Mouse (Mus musculus): ENCODE measurements around the gene Pyurf.

Gene Pyurf

DNA sequence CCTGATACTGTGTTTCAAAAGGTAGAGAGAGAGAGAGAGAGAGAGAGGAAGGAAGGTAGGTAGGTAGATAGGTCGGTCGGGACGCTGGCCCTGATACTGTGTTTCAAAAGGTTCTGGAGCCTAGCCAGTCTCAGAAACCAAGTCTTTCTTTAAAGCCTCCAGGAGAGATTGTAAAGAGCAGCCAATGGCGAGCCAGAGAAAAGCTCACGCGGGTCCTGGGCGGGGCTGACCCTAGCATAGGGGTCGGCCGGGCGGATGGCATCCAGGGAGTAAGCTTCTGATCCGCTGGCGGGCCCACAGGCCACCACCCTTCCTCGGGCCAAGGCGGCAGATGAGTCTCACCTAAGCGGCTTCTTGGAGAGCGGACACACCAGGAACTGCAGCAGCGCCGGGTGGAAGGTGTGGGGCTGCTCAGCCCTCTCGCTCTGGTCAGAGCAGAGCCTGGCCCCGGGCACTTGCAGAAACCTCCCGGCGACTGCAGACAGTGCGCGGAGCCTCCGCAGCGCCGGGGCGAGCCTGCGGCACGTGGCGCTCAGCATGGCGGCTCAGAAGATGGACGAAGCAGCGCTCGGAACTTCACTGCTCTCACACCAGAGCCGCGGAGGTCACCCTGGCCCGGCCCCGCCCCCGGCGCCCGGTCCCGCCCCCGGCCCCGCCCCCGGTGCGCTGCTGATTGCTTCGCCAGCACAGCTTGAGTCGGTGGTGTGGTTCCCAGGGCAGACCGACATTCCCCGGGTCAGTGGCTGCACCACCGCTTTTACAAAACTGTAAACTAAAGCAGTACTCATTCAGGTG, at the start of gene Pyurf:
Pyurf (minus strand) TSS at position 612 of the 795 bp plus-strand sequence.
- peak; percentile 34 for DNase-seq (ENCODE audit: low spot score)

DNA sequence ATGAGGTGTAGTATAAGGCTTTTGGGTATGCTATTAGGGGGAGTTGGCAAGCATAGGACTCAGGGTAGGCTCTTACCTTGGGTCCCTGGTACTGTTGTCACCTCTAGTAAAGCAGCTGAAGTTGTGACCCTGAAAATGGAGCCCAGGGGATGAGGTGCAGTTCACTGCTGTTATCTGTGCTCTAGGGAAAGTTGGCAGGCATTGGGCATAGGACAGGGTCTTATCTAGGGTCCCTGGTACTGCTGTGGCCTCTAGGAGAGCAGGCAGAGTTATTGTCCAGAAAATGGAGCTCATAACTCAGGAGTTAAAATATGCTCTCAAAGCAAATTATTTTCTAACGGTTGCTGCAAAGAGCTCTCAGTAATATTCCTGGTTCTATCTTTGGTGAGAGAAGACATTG, 29.5 kb upstream of the Pyurf start:
- no peak for DNase-seq (ENCODE audit: low spot score)

DNA sequence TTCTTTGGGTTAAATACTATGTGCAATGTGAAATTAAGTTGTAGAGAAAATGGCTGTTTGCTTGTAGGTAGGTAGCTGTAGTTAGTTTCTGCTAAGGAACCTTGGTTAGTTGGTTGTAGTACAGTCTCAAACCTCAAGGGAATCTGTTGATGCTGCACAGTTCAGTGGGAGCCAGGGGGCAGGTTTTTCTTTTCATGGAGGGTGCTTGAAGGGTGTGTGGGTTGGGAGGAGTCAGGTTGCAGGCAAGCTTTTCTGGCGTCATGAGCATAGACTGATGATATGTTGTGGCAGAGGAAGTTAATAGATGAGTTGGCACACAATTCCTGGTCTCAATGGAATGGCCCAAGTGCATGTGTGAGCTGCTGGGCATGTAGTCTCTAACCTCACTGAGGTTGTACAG, 19.8 kb upstream of the Pyurf start:
- DNase-seq (ENCODE audit: low spot score), result no peak

DNA sequence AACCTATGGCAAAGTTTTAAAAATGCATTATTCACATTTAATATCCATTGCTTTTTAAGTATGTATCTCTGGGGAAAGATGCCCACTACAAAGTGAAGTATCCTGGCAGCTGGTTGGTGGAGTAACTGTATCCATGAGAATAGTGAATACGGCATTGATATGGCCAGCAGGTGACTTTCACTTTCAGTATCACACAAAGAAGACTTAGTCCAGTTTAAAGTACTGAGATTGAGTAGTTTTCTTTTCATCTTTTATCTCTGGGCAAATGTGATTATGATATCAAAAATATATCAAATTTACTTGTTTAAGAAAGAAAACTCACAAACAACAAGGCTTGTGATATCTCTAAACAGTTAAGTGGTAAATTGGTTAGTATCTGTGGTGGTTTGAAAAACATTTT, 14.8 kb upstream of the Pyurf start:
- DNase-seq (ENCODE audit: low spot score), result no peak

DNA sequence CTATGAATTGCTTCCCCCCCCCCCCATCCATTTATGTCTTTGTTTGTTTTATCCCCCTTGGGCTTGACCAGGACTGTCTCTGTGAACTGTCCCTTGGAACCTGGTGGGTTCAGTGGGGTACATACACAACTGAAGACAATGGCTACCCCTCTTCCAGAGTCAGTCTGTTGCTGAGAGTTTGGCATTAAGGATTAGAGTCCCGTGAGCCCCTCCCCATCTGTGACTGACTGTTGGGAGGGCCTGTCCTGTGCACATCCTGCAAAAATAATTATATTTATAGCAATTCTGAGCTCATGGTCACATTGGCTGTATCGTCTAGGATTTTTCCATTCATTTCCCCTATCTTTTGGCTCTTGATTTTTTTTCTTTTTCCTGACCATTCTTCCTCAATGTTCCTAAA, 11.8 kb upstream of the Pyurf start:
- no peak for DNase-seq (ENCODE audit: low spot score)

DNA sequence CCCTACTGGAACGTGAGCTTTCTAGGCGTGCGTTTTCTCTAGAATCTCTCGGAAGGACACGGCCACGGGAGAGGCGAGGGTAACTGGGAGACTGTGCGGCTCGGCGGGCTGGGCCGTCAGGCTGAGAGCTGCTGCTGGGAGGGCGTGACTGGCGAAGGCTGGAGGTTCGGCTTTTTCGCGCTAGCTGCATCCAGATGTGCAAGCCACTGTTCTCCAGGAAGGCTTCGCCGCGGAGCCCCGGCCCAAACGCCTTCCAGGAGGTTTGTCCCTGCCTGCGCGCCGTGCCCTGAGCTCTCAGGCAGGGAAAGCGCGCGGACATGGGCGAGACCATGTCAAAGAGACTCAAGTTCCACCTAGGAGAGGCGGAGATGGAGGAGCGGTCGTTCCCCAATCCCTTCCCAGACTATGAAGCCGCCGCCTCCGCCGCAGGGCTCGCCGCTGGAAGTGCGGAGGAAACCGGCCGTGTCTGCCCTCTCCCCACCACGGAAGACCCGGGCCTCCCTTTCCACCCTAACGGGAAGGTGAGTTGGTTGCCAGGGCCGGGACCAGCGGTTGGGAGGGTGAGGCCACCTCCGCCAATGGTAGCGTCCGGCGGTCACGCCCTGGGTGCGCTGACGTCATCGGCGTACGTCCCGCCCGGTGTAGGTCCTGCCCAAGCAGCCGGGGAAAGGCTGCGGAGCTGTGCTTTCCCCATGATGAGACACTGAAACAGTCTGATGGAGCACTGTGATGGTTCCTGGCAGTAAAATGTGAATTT, 11.0 kb upstream of the Pyurf start:
- DNase-seq (ENCODE audit: low spot score), result peak; percentile 81

DNA sequence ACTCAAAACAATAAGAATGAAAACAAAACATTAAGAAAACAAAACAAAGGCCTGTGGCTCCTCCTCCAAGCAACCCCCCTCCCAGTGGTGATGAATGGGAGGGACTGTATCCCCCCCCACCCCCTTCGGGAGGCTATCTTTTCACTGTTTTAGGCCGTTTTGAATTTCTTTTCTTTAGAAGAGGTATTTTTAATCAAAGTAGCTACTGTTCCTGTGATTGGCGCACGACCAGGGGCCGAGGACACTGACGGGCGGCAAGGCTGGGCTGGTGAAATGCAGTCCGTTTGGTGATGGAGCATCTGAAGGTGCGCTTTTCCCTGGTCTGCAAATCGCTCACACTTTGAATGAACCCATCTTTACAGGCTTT, 10.5 kb upstream of the Pyurf start, which contains the start of gene Lancl2:
Lancl2 (plus strand) TSS at position 165 of the 367 bp plus-strand sequence.
- DNase-seq (ENCODE audit: low spot score), result no peak

DNA sequence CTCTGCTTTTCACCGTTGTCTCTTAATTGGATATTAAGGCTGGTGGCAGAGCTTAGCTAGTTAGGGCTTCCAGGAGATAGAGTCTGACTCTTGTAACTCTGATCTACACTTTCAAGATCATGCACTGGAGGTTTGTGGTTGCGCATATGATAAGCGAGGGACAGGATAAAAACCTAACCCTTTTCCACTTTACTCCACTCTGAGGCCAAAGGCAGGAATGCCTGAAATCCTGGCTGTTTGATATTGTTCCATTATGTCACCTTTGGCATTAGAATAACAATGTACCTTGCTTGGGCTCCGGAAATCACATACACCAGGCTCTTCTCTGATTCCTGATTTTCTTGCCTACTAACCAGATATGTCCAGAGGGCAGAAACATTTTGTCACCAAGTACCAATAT, 9.8 kb upstream of the Pyurf start:
- DNase-seq (ENCODE audit: low spot score), result no peak

DNA sequence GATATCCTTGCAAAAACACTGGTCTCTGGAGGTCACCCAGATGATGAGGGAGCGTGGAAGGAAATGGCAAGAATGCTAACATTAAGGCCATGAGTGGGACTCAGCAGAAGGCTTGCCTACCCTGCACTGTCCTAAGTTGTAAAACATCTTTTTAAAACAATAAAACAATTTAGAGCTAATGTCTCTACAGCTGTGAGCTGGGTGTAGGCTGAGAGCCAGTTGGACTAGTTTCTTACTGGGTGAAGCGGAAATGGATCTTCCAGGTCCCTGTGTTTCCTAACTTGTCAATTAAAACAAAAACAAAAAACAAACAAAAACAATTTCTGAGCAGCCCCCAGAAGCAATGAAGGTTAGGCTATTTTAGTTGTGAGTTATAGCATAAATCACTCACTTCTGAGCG, 1.2 kb upstream of the Pyurf start:
- no peak for DNase-seq (ENCODE audit: low spot score)

DNA sequence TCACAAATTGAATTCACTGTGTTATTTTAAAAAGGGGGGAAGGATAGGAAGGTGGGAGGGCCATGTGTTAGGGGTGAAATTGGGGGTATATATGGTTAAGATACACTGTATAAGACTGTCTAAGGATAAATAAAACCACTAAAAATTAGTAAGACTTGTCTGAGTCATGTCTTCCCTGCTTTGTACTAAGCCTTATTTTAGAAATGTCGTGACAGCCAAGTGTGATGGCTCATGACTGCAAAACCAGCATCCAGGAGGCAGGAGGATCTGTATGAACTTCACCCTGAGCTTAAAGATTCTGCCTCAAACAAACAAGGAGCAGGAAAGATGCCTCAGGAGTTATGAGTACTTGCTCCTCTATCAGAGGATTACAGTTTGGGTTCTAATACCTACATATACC, 7.7 kb downstream of the Pyurf start:
- DNase-seq (ENCODE audit: low spot score), result no peak

DNA sequence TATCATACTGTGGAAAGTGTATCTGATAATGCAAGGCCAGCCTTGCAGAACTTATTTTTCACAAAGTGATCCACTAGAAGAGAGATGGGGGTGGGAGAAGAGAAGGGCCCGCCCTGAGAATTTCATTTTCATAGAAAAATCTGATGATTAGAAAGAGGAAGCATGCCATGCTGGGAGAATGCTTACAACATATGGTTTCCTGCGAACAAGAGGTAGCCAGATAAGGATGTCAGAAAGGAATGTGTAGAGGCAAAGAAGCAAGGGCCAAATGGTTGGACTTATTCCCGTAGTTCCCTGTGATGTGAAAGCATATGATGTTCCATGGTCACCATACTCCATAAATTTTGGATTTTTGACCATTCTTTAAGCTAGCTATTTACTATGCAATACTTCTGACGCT, 30.6 kb downstream of the Pyurf start:
- DNase-seq (ENCODE audit: low spot score), result no peak

DNA sequence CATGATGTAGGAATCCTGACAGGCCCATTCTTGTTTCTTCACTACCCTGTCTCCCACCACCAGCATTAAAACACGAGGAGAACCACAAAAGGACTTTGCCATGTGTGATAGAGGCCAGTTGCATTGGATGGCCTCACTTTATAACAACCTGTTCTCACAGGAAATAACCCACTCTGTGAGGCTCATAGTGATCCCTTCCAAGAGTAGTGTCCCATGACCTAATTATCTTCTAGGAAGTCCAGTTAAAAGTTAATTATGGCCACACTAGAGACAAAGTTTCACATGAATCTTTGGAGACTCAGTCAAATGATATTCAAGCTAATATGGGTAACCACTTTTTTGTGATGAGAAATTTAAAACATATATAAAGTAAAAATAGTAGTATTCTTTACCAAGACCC, 44.6 kb downstream of the Pyurf start:
- no peak for DNase-seq (ENCODE audit: low spot score)

DNA sequence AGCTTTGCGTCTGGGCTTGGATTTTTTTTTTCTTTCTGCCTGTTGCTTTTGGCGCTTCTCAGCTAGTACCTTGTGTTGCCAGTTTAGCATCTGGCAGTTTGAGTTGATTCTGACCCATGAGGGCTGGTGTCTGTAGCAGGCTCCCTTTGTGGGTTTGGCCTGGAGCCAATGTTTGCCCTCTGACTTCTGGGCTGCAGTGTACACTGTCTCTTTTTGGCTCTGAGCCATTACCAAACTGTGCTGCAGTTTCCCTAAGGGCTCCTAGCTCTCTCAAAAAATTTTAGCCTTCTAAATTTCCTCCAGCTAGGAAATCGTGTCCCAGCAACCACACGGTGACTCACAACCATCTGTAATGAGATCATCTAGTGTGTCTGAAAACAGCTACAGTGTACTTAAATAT, 50.1 kb downstream of the Pyurf start:
- peak; percentile 11 for DNase-seq (ENCODE audit: low spot score)

DNA sequence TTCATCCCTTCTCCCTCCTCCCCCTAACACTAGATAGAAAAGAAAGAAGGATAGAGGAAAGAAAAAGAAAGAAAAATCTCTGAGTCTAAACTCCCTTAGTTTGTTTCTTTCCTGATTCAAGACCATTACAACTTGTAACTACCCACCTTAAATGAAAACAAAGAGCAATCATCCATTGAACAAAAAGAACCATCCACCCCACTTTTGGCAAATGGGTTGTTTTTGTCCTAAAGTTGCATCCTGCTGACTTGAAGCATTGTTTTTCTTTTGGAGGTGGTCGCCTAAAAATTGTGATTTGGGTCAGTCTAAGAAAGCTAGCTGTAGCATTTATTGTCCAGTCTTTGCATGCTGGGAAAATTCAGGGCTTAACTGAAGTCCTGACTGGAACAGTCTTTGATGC, 52.3 kb downstream of the Pyurf start:
- DNase-seq (ENCODE audit: low spot score), result no peak
